Mouse (Mus musculus): Measurements from ENCODE around the gene Dchs2. TPM values are rescaled to one million over a fixed set of nuclear protein-coding genes. Genes with fewer than 3 reads are reported as not detected.

Dchs2 gene
- total and polyA plus RNA-seq, 3 experiments = 0.14 to 0.80 (median 0.52) TPM

DNA sequence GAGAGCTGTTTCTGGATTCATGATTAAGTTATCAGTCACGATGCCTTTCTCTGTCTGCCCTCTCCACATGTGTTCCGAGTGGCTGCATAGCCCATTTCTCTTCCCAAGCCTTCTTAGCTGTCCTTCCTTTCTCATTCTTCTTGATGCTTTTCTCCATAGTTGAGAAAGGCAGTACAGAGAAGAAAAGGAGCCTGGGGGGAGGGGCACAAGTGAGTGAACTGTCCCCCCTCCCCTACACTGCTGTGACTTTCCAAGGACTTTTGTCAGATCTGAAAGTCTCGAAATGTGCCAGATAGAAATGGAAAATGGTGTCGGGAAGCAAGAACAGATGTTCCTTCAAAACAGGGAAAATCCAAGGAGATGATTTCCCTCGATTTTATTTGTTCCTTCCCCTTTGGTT is 118.8 kb downstream of the Dchs2 start:
- no peaks in the 10 kb centered on the region for H3K4me1 ChIP-seq (ENCODE audit: control insufficient read depth, insufficient read depth, low read length)
- no peak overlapping the region for H3K27ac ChIP-seq
- H3K79me2 ChIP-seq (replicated peaks; ENCODE audit: control insufficient read depth, insufficient read depth, low read length) = no peaks in the 10 kb centered on the region
- no peak overlapping the region for H3K4me3 ChIP-seq
- TF ChIP-seq POLR2A (IDR thresholded peaks at IDR 0.05; ENCODE audit: insufficient read depth, low read depth, low read length) (no peak), EP300 (IDR thresholded peaks at IDR 0.05; ENCODE audit: insufficient read depth, low read depth, low read length) (no peak), CTCF (IDR thresholded peaks at IDR 0.05) (no peak)
- intact Hi-C loops (cut with DNase I) = no loop called here
- no peak overlapping the region for H3K9ac ChIP-seq (ENCODE audit: low read depth, low read length)
- DNase-seq = no peak
- H3K27me3 ChIP-seq (ENCODE audit: control insufficient read depth, insufficient read depth, low read length) = no peaks in the 10 kb centered on the region
- WGBS = 42% methylated on average over 5 of the region's 5 CpGs
- no peaks in the 10 kb centered on the region for H3K36me3 ChIP-seq (ENCODE audit: control insufficient read depth, insufficient read depth, low read length)

DNA sequence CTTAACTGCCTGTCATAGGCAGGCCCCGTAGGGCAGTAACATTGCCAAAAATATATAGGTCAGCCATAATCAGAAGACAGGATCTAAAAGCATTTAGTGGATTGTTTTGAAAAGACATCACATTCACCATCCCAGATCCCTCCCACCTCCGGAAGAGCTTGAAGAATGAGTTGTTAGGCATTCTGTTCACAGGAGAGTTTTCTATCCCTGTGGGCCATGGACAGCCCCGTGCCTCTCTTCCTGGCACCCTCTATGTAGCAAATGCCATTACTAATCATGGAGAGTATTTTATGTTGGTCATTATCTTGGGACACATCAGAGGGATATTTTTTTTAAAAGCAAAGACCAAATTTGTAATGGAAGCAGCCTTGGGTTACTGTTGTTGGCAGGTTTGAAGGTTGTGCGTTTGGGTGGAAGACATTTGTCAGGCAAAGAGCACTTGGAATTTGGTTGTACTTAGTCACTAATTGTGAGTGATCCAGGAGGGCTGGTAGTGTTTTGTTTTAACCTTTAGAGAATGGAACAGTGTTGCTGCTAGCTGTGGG is 122.3 kb downstream of the Dchs2 start:
- WGBS = 69% methylated on average over 4 of the region's 4 CpGs
- intact Hi-C loops (cut with DNase I) = no loop called here
- Histone ChIP-seq H3K9ac (ENCODE audit: low read depth, low read length) (no peak overlapping the region), H3K79me2 (replicated peaks; ENCODE audit: control insufficient read depth, insufficient read depth, low read length) (no peaks in the 10 kb centered on the region), H3K36me3 (ENCODE audit: control insufficient read depth, insufficient read depth, low read length) (peaks cover 3% of the 10 kb centered on the region), H3K27me3 (ENCODE audit: control insufficient read depth, insufficient read depth, low read length) (no peaks in the 10 kb centered on the region), H3K4me1 (ENCODE audit: control insufficient read depth, insufficient read depth, low read length) (peaks cover 2% of the 10 kb centered on the region; the same call in 1 of the 2 replicates), H3K4me3 (no peak overlapping the region), H3K27ac (no peak overlapping the region)
- TF ChIP-seq EP300 (IDR thresholded peaks at IDR 0.05; ENCODE audit: insufficient read depth, low read depth, low read length) (no peak), CTCF (IDR thresholded peaks at IDR 0.05) (no peak), POLR2A (IDR thresholded peaks at IDR 0.05; ENCODE audit: insufficient read depth, low read depth, low read length) (no peak)
- no peak for DNase-seq

- 30% methylated on average over 7 of the region's 7 CpGs for WGBS
- intact Hi-C loops (cut with DNase I) = no loop called here
- no peak overlapping the region for H3K9ac ChIP-seq (ENCODE audit: low read depth, low read length)
- no peaks in the 10 kb centered on the region for H3K27me3 ChIP-seq (ENCODE audit: control insufficient read depth, insufficient read depth, low read length)
- H3K4me3 ChIP-seq = no peak overlapping the region
- no peaks in the 10 kb centered on the region for H3K79me2 ChIP-seq (replicated peaks; ENCODE audit: control insufficient read depth, insufficient read depth, low read length)
- DNase-seq = no peak
- H3K36me3 ChIP-seq (ENCODE audit: control insufficient read depth, insufficient read depth, low read length) = peaks cover 3% of the 10 kb centered on the region
- H3K4me1 ChIP-seq (ENCODE audit: control insufficient read depth, insufficient read depth, low read length) = peaks cover 2% of the 10 kb centered on the region; the same call in 1 of the 2 replicates
- H3K27ac ChIP-seq = no peak overlapping the region
- TF ChIP-seq EP300 (IDR thresholded peaks at IDR 0.05; ENCODE audit: insufficient read depth, low read depth, low read length) (no peak), POLR2A (IDR thresholded peaks at IDR 0.05; ENCODE audit: insufficient read depth, low read depth, low read length) (no peak), CTCF (IDR thresholded peaks at IDR 0.05) (no peak)
Measured at GRCm38 (mm10) chr3:83251899-83252298, 124.2 kb downstream of the Dchs2 start.

DNA sequence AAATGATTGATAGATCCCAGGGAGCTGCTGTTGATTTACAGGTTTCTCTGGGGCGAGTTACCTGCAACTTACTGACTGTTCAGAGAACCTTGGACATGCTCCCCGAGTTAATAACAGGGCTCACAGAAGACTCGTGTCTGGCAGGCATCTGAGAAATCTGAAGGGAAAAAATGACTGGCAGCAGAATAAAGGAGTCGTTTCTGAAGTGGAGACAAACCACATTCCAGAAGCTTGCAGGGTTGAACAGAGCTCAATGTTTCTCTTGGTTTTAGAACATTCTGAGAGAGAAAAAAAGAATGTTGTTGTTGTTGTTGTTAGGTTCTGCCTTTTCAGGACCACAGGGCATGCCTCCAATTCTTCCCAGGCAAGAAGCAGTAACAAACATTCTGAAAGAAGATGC is 131.7 kb downstream of the Dchs2 start:
- WGBS = 48% methylated on average over 4 of the region's 4 CpGs
- intact Hi-C loops (cut with DNase I) = no loop called here
- DNase-seq = no peak
- H3K27ac ChIP-seq = no peak overlapping the region
- no peaks in the 10 kb centered on the region for H3K4me1 ChIP-seq (ENCODE audit: control insufficient read depth, insufficient read depth, low read length)
- no peak overlapping the region for H3K4me3 ChIP-seq
- no peaks in the 10 kb centered on the region for H3K79me2 ChIP-seq (replicated peaks; ENCODE audit: control insufficient read depth, insufficient read depth, low read length)
- H3K9ac ChIP-seq (ENCODE audit: low read depth, low read length) = no peak overlapping the region
- no peak for TF ChIP-seq EP300 (IDR thresholded peaks at IDR 0.05; ENCODE audit: insufficient read depth, low read depth, low read length)
- TF ChIP-seq POLR2A (IDR thresholded peaks at IDR 0.05; ENCODE audit: insufficient read depth, low read depth, low read length) = no peak
- no peak for TF ChIP-seq CTCF (IDR thresholded peaks at IDR 0.05)
- H3K27me3 ChIP-seq (ENCODE audit: control insufficient read depth, insufficient read depth, low read length) = no peaks in the 10 kb centered on the region
- no peaks in the 10 kb centered on the region for H3K36me3 ChIP-seq (ENCODE audit: control insufficient read depth, insufficient read depth, low read length)

GRCm38 (mm10) chr3:83266009-83266408 is 138.3 kb downstream of the Dchs2 start:
- no peaks in the 10 kb centered on the region for H3K4me1 ChIP-seq (ENCODE audit: control insufficient read depth, insufficient read depth, low read length)
- intact Hi-C loops (cut with DNase I) = no loop called here
- no peak overlapping the region for H3K4me3 ChIP-seq

DNA sequence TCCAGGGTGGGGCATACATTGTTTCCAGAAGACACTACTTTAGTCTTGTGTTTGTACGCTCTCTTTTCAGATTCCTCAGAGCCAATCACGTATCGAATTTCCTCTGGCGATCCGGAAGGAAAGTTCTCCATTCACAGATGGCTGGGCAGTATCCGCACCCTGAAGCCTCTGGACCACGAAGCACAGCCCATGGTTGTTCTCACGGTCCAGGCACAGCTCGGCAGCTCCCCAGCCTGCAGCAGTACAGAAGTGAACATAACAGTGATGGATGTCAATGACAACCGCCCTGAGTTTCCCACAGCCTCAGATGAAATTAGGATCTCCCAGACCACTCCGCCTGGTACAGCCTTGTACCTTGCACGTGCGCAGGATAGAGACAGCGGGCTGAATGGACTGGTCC is 142.5 kb downstream of the Dchs2 start:
- no peaks in the 10 kb centered on the region for H3K79me2 ChIP-seq (replicated peaks; ENCODE audit: control insufficient read depth, insufficient read depth, low read length)
- no peaks in the 10 kb centered on the region for H3K27me3 ChIP-seq (ENCODE audit: control insufficient read depth, insufficient read depth, low read length)
- H3K36me3 ChIP-seq (ENCODE audit: control insufficient read depth, insufficient read depth, low read length) = no peaks in the 10 kb centered on the region
- peaks cover 1% of the 10 kb centered on the region; the same call in 1 of the 2 replicates for H3K4me1 ChIP-seq (ENCODE audit: control insufficient read depth, insufficient read depth, low read length)
- WGBS = 87% methylated on average over 14 of the region's 14 CpGs
- DNase-seq = no peak
- intact Hi-C loops (cut with DNase I) = no loop called here
- H3K4me3 ChIP-seq = no peak overlapping the region
- TF ChIP-seq CTCF (IDR thresholded peaks at IDR 0.05) (no peak), EP300 (IDR thresholded peaks at IDR 0.05; ENCODE audit: insufficient read depth, low read depth, low read length) (no peak), POLR2A (IDR thresholded peaks at IDR 0.05; ENCODE audit: insufficient read depth, low read depth, low read length) (no peak)
- H3K9ac ChIP-seq (ENCODE audit: low read depth, low read length) = no peak overlapping the region
- no peak overlapping the region for H3K27ac ChIP-seq

More at GRCm38 (mm10) chr3:83266009-83266408, 138.3 kb downstream of the Dchs2 start:
- Histone ChIP-seq H3K27me3 (ENCODE audit: control insufficient read depth, insufficient read depth, low read length) (no peaks in the 10 kb centered on the region), H3K9ac (ENCODE audit: low read depth, low read length) (no peak overlapping the region), H3K36me3 (ENCODE audit: control insufficient read depth, insufficient read depth, low read length) (no peaks in the 10 kb centered on the region), H3K79me2 (replicated peaks; ENCODE audit: control insufficient read depth, insufficient read depth, low read length) (no peaks in the 10 kb centered on the region), H3K27ac (no peak overlapping the region)
- 89% methylated on average over 4 of the region's 4 CpGs for whole genome bisulfite sequencing
- DNase-seq = no peak
- TF ChIP-seq POLR2A (IDR thresholded peaks at IDR 0.05; ENCODE audit: insufficient read depth, low read depth, low read length) (no peak), EP300 (IDR thresholded peaks at IDR 0.05; ENCODE audit: insufficient read depth, low read depth, low read length) (no peak), CTCF (IDR thresholded peaks at IDR 0.05) (no peak)
